Mouse (Mus musculus) G1E-ER4 (cell line): Measurements from ENCODE around the gene Spsb3. TPM values are rescaled to one million over a fixed set of nuclear protein-coding genes. Genes with fewer than 3 reads are reported as not detected.

Source experiments
- GATA1 ChIP-seq: IDR thresholded peaks from one replicate; pipeline ENCODE4 v1.8.0; 2012; ENCODE audit warnings: low read length, inconsistent platforms
- polyA plus RNA-seq: library from polyadenylated mRNA; stranded (reverse); fragments of >175 nt; gene quantifications from 2 replicates; pipeline ENCODE4 v1.2.3, GENCODE M21; 2012

Spsb3 gene
- polyA plus RNA-seq, 1 experiment: 46.2 TPM

DNA sequence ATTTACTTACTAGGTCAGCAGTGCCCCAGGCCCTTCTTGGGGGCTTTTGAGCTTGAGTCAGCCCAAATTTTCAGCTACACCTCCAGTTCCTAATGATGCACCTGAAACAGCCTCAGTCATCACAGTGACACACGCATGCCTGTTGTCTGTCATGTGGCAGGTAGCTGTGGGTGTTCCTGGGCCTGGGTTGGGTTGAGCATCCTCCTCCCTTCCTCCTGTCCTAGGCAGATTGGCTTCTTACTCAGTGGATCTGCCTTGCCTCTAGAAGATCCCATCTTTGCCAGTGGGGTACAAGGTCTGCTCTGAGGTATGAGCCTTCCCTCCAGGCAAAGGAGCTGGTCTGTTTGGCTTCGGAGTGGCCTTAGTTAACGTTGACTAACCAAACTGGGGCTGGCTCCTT lies 2.4 kb downstream of the Spsb3 start:
- no peak for TF ChIP-seq GATA1

DNA sequence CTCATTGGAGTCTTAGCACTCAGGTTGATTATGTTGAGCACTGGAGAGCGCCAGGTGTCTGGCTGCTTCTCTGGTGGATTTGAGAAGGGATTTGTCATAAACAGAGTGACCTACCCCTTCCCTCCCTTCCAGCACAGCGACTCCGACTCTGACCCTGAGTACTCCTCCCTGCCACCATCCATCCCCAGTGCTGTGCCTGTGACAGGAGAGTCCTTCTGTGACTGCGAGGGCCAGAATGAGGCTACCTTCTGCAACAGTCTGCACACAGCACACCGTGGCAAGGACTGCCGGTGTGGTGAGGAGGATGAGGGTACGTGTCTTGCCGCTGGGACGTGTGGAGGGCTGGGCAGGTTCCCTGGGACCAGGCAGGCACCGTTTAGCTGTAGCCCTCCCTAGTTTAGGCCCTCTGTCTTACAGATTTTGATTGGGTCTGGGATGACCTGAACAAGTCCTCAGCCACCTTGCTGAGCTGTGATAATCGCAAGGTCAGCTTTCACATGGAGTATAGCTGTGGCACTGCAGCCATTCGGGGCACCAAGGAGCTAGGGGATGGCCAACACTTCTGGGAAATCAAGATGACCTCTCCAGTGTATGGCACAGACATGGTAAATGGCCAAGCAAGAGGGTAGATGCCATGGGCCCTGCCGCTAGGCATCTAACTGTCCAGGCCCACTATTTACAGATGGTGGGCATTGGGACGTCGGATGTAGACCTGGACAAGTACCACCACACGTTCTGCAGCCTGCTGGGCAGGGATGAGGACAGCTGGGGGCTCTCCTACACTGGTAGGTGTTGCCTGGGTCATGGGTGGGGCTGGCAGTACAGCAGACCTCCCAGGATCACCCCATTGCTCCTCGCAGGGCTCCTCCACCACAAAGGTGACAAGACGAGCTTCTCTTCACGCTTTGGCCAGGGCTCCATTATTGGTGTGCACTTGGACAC lies 4.0 kb downstream of the Spsb3 start:
- no peak for TF ChIP-seq GATA1

DNA sequence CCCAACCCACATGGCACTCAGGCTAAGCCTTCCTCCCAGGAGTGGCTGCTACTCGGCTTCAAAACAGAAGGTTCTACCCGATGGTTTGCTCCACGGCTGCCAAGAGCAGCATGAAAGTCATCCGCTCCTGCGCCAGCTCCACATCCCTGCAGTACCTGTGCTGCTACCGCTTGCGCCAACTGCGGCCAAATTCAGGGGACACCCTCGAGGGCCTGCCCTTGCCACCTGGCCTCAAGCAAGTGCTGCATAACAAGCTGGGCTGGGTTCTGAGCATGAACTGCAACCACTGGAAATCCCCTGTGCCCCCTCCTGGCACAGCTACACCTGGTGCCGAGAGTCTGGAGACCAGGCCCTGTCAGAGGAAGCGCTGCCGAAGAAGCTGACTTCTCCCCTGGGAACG lies 4.9 kb downstream of the Spsb3 start:
- TF ChIP-seq GATA1: no peak

DNA sequence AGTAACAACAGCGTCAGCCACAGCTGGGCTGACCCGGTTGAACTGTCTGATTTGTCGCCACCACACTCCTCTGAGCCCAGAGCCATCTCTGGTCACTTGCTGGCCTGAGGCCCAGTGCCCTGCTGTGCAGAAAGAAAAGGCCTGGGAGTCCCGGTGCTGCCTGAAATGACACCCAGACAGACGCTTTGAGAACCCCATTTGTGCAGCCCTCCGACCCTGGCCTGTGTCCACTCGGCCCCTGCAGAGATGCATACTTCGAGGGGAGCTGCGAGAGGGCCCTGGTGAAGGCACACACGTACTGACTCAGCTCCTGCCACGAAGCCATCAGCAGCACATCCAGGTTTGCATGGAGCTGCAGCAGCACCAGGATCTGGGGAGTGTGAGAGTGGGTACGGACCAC lies 6.3 kb downstream of the Spsb3 start:
- TF ChIP-seq GATA1: no peak

DNA sequence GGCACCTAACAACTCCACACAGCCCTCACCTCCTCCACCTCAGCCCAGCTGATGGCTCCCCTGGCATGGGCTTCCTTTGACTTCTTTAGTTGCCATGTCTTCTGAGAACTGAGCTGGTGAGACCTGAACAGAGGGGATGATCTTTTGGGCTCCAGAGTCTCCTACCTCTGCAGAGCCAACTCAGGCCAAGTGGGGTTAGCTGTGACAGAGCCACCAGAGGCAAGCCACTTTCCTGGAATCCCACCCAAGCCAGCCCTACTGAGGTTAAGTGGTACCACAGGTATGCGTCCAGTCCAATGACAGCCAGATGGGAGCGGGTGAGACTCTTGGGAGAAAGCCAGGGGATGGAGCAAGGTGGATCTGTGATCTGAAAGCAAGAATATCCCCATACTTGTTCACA lies 6.8 kb downstream of the Spsb3 start:
- TF ChIP-seq GATA1: no peak

DNA sequence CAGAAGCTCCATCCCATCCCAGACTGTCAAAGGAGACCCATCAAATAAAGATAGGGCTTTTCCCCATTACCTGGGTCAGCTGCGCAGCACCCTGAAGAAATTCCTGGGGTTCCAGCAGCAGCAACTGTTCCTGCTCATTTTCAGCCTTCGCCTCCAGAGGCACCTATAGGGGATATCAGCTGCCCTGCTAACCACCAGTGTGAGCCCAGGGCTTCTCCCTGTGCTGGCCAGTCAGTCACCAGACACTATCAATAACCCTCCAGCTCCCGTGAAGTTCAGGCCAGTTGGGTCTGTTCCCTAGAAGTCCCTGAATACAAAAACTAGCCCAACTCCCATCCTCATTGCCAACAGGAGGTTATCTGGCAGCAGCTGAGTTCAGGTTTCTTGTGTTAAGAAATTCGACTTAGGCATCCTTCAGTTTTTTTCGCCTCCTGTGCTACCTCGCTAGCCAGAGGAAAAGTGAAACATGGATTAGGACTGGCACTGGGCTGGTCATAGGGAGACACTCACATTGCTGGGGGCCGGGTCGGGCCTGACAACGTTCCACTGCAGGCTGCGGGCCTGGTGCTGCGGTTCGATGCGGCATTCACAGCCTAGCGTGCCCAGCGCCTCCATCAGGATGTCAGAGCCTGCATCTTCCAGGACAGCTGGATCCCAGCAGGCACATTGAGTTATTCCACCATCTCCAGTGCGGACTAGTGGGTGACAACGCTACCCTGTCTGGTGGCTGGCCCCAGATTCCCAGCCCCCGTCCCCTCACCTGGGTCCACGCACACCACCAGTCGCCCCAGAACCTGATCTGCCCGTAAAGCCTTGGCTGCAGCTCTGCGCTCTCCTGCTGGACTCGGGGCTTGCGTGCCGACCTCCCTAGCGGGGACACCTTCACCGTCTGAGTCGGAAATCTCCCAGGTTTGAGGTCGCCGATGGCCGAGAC lies 7.9 kb downstream of the Spsb3 start:
- no peak for TF ChIP-seq GATA1

DNA sequence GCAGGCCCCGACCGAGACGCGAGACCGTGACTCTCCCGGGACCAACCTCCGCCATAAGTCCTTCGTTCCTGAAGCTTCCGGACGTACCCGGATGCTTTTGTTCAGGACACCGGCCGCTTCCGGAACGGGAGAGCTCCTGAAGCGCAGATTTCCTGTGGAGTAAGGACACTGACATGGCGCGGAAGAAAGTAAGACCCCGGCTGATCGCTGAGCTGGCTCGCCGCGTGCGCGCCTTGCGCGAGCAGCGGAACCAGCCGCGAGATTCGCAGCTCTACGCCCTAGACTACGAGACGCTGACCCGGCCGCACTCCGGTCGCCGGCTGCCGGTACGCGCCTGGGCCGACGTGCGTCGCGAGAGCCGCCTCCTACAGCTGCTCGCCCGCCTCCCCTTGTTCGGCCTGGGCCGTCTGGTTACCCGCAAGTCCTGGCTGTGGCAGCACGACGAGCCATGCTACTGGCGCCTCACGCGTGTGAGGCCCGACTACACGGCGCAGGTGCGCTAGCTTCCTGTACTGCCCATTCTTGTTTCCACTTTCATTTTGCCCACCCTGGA lies 8.6 kb downstream of the Spsb3 start, which contains the start of the genes Eme2 and Mrps34:
Gene Eme2 (minus strand): TSS at position 93 of the 553 bp plus-strand sequence.
Gene Mrps34 (plus strand): TSS at position 122 of the 553 bp plus-strand sequence.
- no peak for TF ChIP-seq GATA1

DNA sequence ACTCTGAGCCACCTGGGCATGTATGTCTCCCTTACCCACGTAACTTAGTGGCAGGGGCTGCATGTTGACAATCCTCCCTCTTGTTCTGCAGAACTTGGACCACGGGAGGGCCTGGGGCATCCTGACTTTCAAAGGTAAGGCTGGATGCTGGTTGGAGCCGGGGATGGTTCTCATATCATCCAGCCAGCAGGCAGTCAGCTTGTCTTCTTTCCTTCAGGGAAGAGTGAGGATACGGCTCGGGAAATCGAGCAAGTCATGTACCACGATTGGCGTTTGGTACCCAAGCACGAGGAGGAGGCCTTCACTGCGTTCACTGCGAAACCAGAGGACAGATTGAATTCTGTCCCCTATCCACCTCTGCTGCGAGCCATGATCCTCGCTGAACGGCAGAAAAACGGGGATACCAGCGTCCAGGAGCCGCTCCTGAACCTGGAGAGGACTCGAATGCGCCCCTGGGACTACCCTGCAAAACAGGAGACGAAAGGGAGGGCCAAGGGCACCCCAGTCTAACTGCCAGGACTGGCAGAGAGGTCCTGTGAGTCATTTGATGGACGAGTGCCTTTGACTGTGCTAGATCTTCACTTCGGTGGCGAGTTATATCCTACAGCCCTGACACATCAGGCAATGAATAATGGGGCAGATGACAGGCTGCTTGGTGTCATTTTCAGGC lies 9.3 kb downstream of the Spsb3 start:
- no peak for TF ChIP-seq GATA1

DNA sequence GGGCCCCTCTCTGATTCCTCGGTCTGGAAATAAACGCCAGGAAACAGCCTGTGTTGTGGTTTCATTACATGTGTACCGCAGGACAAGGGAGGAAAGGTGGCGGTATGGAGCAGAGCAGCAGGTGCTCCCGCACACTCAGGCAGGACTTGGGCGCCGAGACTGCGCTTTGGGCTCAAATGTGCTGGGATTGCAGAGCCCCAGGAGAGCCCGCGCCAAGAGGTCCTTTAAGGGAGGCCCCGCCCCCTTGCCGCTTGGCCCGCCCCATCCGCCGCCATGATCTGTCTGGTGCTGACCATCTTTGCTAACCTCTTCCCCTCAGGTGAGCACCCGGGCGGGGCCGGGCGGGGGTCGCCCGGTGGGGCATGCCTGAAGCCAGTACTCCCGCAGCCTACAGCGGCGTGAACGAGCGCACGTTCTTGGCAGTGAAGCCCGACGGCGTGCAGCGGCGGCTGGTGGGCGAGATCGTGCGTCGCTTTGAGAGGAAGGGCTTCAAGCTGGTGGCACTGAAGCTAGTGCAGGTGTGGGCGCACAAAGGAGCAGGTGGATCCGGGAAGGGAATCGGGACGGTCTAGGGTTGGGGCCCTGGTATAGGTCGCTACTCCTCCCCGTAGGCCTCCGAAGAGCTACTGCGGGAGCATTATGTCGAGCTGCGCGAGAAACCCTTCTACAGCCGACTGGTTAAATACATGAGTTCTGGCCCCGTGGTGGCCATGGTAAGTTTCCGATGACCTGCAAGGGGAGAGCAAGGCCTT lies 10.0 kb downstream of the Spsb3 start, which contains the start of gene Nme3:
Gene Nme3 (plus strand): TSS at position 260 of the 752 bp plus-strand sequence.
- TF ChIP-seq GATA1: no peak

DNA sequence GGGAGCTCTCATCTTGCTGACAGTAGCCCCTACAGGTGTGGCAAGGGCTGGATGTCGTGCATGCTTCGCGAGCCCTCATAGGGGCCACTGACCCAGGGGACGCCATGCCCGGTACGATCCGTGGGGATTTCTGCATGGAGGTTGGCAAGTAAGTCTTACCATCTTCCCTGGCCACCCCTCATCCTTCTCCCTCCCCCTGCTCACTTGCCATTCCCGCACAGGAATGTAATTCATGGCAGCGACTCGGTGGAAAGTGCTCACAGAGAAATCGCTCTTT lies 10.5 kb downstream of the Spsb3 start:
- TF ChIP-seq GATA1: no peak

DNA sequence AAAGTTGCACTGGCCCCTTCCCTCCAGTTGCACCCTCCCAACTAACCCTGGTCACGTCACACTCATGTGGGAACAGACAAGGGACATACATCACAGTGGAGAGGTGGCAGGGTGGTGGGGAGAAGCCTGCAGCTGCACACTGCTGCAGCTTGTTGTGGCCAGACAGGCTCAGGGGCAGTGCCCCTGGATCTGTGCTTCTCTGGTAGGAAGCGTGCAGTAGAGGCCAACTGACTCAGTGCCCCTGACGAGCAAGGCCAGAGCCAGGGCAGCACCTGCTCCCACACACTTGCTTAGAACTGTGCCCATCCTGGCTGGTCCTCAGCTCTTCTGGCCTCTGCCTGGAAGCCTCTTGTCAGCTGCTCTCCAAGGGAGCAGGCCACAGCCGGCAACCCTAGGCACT lies 11.2 kb downstream of the Spsb3 start:
- TF ChIP-seq GATA1: no peak

DNA sequence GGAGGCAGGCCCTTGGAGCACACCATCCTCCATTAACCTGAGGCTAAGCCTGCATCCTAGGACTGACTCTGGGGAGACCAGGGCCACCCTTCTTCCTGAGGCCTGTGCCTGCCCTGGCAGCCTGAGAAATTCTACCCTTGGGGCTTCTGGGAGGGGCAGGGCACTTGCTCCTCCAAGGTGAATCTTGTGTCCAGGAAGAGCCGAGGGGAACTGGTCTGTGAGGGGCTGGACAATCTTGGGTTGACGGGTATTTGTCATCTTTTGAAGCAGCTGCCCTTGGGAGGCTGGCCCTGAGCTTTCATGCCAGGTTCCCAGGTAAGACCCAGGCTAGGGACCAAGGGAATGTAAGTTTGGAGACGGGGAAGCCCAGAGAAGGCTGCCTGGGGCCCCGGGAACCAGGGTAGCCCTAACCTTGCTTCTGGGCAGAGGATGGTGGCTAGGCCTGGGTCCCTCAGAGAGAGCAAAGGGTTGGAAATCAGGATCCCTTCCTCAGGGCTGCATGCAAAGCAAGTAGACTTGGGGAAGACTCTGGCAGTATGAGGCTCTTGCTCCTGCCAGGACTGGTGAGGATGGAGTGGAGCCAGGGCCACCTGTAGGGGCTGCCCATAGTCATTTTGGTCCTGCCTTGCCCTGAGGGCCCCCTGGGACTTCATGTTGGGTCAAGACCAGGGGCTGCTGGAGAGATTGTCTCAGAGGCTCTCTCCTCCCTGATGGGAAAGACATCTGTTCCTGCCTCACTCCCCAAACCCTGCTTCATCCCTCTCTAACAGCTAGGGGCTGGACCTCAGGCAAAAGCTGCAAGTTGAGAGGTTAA lies 11.8 kb downstream of the Spsb3 start:
- no peak for TF ChIP-seq GATA1

DNA sequence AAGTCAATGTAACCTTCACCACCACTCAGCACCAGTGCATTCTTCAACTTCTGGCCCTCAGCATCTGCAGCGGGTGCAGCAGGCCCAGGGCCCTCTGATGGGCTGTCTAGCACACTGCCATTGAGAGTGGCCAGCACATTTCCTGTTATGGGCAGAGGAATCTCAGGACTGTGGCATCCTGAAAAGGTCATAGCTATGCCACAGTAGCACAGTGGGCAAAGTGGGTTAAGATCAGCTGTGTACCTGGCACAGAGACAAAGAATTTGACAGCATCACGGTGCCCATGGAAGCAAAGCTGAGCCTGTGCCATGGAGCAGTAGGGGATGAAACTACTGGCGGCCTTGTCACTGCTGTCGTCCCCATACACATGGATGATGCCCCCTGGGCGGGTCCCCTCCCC lies 12.7 kb downstream of the Spsb3 start:
- no peak for TF ChIP-seq GATA1

DNA sequence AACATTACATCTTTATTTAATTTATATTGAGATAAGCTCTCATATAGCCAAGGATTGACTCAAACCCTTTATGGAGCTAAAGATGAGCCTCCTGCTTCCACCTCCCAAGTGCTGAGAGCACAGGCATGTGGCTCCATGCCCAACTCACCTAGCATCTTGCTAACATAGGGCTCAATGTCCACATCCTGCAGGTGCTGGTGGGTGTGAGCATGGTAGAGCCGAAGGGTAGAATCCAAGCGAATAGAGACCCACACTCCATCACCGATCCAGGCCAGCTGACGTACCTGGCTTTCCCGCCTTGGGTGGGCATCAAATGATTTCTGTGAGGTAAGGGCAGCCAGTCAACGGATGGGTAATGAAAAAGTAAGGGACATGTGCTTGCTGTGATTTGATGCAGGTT lies 13.6 kb downstream of the Spsb3 start:
- TF ChIP-seq GATA1: no peak

DNA sequence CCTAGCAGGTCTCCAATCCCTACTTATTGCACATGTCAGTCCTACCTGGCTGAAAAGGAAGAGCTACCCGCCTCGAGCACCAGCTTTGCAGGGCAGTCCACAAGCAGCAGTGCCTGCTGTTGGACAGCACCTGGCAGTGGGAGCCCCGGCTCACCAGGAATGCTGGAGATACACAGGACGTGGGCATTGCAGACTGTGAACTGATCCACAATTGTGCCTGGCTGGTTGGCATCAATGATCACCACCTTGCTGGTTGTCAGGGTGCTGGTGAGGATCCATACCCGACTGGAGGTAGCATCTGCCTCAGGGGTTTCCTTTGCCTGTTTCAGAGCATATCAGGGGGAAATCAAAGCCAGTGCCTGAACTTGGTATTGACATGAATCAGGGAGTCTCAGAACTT lies 15.7 kb downstream of the Spsb3 start:
- TF ChIP-seq GATA1: no peak
